Mouse (Mus musculus): Measurements from ENCODE around the gene Ntng1. TPM values are rescaled to one million over a fixed set of nuclear protein-coding genes. Genes with fewer than 3 reads are reported as not detected.

Gene Ntng1
- polyA plus RNA-seq, 2 experiments = 5.7 to 7.4 TPM

DNA sequence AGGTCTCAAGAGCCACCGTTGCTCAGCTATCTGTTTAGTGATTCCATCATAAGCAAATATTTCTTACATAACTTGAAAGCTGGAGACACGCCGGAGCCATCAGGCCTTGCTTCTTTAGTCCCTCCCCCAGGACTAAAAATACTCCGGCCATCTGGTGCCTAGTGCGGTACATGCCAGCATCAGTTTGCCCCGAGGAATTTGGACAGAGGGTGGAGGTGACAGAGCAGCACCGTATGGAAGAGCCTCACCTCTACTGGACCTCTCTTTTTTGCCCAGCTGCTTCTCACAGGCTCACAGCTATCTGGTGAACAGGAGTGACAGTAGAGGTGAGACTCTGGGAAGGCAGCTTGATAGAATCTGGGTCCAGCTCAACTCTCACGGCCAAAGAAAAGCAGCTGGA, 211.6 kb downstream of the Ntng1 start:
- DNase-seq (ENCODE audit: low spot score) (no peak), ATAC-seq (ENCODE audit: low FRiP score, low read depth) (no peak)
- no peaks in the 10 kb centered on the region for H3K27me3 ChIP-seq (ENCODE audit: control insufficient read depth, insufficient read depth, low read length)

DNA sequence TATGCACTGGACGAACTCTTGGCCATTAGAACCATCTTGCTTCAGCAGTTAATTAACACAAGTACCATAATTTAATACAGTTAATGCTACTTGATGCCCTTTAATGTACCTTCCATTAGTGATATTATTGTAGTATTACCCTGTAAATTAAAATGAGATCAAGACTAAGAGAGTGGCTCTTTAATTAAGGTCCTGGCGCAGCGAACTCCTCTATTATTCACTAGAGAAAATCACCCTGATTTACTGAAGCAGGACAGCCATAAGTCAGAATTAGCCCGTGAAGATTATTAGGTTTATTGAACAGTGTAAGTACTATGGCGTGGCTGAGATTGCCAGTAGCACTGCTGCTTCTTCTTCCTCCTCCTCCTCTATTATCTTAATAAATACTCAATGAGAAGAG, 212.8 kb downstream of the Ntng1 start:
- no peak overlapping the region for H3K9ac ChIP-seq (ENCODE audit: low read depth, low read length, severe bottlenecking)
- H3K27me3 ChIP-seq (ENCODE audit: control insufficient read depth, insufficient read depth, low read length) = no peaks in the 10 kb centered on the region
- no peak for TF ChIP-seq POLR2A (IDR thresholded peaks at IDR 0.05; ENCODE audit: borderline replicate concordance, extremely low read depth, insufficient read depth, insufficient read length)
- no peak overlapping the region for H3K27ac ChIP-seq (replicated peaks; ENCODE audit: low read depth, low read length)
- WGBS = 60% methylated on average over 5 of the region's 5 CpGs
- DNase-seq (ENCODE audit: low spot score) (no peak), ATAC-seq (ENCODE audit: low FRiP score, low read depth) (no peak)
- H3K4me1 ChIP-seq (ENCODE audit: control insufficient read depth, insufficient read depth, low read length) = peaks cover 5% of the 10 kb centered on the region; the same call in 1 of the 2 replicates
- no peak overlapping the region for H3K4me2 ChIP-seq (replicated peaks; ENCODE audit: low read depth, low read length, severe bottlenecking)
- H3K36me3 ChIP-seq (ENCODE audit: control insufficient read depth, insufficient read depth, low read length) = no peaks in the 10 kb centered on the region
- no peaks in the 10 kb centered on the region for H3K9me3 ChIP-seq (ENCODE audit: control insufficient read depth, low read length)
- no peak overlapping the region for H3K4me3 ChIP-seq (replicated peaks; ENCODE audit: low read length)

More for the DNA sequence above, 211.6 kb downstream of the Ntng1 start:
- Histone ChIP-seq H3K4me1 (ENCODE audit: control insufficient read depth, insufficient read depth, low read length) (peaks cover 14% of the 10 kb centered on the region), H3K4me3 (replicated peaks; ENCODE audit: low read length) (no peak overlapping the region), H3K9ac (ENCODE audit: low read depth, low read length, severe bottlenecking) (no peak overlapping the region), H3K36me3 (ENCODE audit: control insufficient read depth, insufficient read depth, low read length) (no peaks in the 10 kb centered on the region), H3K27ac (replicated peaks; ENCODE audit: low read depth, low read length) (no peak overlapping the region), H3K4me2 (replicated peaks; ENCODE audit: low read depth, low read length, severe bottlenecking) (no peak overlapping the region), H3K9me3 (ENCODE audit: control insufficient read depth, low read length) (no peaks in the 10 kb centered on the region)
- no peak for TF ChIP-seq POLR2A (IDR thresholded peaks at IDR 0.05; ENCODE audit: borderline replicate concordance, extremely low read depth, insufficient read depth, insufficient read length)
- 74% methylated on average over 8 of the region's 8 CpGs for WGBS

DNA sequence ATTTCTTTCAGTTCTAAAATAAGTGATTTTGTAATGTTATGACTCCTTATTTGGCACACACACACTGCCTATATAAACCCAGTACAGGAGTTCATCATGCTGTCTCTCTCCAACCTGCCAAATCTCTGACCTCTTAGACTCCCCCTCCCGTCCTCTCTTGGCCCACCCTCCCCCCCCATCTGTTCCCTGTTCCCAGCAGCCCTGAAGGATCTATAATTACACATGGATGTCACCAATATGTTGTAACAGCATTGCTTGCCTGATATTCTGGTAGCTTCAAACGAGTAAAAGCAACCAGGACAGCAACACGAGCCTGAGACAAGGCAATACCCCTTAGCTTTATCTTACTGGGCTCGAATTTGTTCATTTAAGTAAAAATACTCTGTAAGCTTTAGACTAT, 220.0 kb downstream of the Ntng1 start:
- H3K4me1 ChIP-seq (ENCODE audit: control insufficient read depth, insufficient read depth, low read length) = 0 out of 2 replicates have a peak, but pooled peaks cover 4% of the 10 kb centered on the region
- H3K27ac ChIP-seq (replicated peaks; ENCODE audit: low read depth, low read length) = no peak overlapping the region
- no peak overlapping the region for H3K9ac ChIP-seq (ENCODE audit: low read depth, low read length, severe bottlenecking)
- DNase-seq (ENCODE audit: low spot score) (no peak), ATAC-seq (ENCODE audit: low FRiP score, low read depth) (no peak)
- H3K9me3 ChIP-seq (ENCODE audit: control insufficient read depth, low read length) = no peaks in the 10 kb centered on the region
- WGBS = 72% methylated on average over 4 of the region's 4 CpGs
- H3K27me3 ChIP-seq (ENCODE audit: control insufficient read depth, insufficient read depth, low read length) = no peaks in the 10 kb centered on the region
- H3K4me2 ChIP-seq (replicated peaks; ENCODE audit: low read depth, low read length, severe bottlenecking) = no peak overlapping the region
- H3K4me3 ChIP-seq (replicated peaks; ENCODE audit: low read length) = no peak overlapping the region
- no peak for TF ChIP-seq POLR2A (IDR thresholded peaks at IDR 0.05; ENCODE audit: borderline replicate concordance, extremely low read depth, insufficient read depth, insufficient read length)
- no peaks in the 10 kb centered on the region for H3K36me3 ChIP-seq (ENCODE audit: control insufficient read depth, insufficient read depth, low read length)

DNA sequence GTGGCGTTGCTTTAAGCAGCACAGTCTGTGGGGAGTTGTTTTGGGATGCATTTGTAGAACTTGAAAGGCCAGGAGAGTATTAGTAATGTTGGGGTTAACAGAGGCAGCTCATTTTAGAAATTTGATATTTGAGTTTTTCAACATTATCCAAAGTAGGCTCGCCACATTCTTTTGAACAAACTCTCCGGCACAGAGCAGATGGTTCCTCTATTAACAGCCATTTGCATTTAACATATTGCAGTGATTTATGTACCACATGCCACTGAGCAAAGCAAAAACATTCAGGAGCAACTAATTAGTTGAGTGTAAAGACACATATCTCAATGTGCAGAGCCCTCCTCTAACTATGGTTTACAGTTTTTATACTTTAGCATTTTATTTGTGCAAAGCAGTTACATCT, 224.8 kb downstream of the Ntng1 start:
- H3K9ac ChIP-seq (ENCODE audit: low read depth, low read length, severe bottlenecking) = no peak overlapping the region
- ATAC-seq (ENCODE audit: low FRiP score, low read depth) (no peak), DNase-seq (ENCODE audit: low spot score) (no peak)

DNA sequence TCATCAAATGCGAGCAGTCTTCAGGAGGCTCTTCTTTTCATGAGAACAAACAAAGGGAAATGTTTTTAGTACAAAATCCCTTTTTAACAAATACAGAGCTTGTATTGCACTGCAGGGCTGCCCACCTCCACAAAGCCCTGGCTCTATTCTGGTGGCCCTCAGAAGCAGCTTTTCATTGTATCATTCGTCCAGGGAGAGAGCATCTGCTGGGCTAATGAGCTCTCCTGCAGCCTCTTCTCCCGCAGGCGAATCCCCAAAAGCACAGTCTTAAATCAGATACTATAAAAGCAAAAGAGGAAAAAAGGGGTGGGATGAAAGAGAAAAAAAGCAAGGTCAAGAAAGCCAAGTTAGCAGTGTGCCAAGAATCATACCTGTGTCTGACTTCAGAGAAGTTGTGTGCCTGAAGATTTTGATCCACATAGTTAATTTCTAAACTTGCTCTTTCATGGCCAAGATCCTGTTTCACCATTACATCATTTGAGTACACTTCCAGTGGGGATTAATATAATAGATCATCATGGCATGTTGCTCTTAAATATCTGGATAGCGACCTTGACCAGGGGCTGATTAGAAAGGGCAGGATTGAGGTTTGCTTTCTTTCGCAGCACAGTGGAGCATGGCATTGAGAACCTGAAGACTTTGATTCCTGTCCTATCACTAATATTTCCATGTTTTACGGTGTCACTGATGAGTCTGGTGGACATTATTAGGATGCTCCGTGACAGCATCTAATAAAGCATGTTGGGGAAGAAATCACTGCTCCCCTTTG, 225.7 kb downstream of the Ntng1 start:
- H3K4me3 ChIP-seq (replicated peaks; ENCODE audit: low read length) = no peak overlapping the region
- WGBS = 55% methylated on average over 8 of the region's 8 CpGs
- no peaks in the 10 kb centered on the region for H3K36me3 ChIP-seq (ENCODE audit: control insufficient read depth, insufficient read depth, low read length)
- H3K4me1 ChIP-seq (ENCODE audit: control insufficient read depth, insufficient read depth, low read length) = 0 out of 2 replicates have a peak, but pooled peaks cover 7% of the 10 kb centered on the region
- no peak overlapping the region for H3K4me2 ChIP-seq (replicated peaks; ENCODE audit: low read depth, low read length, severe bottlenecking)
- no peaks in the 10 kb centered on the region for H3K27me3 ChIP-seq (ENCODE audit: control insufficient read depth, insufficient read depth, low read length)
- no peaks in the 10 kb centered on the region for H3K9me3 ChIP-seq (ENCODE audit: control insufficient read depth, low read length)
- ATAC-seq (ENCODE audit: low FRiP score, low read depth) (no peak), DNase-seq (ENCODE audit: low spot score) (no peak)
- TF ChIP-seq POLR2A (IDR thresholded peaks at IDR 0.05; ENCODE audit: borderline replicate concordance, extremely low read depth, insufficient read depth, insufficient read length) = no peak
- no peak overlapping the region for H3K9ac ChIP-seq (ENCODE audit: low read depth, low read length, severe bottlenecking)
- no peak overlapping the region for H3K27ac ChIP-seq (replicated peaks; ENCODE audit: low read depth, low read length)

More for the DNA sequence above, 224.8 kb downstream of the Ntng1 start:
- Histone ChIP-seq H3K9me3 (ENCODE audit: control insufficient read depth, low read length) (no peaks in the 10 kb centered on the region), H3K36me3 (ENCODE audit: control insufficient read depth, insufficient read depth, low read length) (no peaks in the 10 kb centered on the region), H3K27ac (replicated peaks; ENCODE audit: low read depth, low read length) (no peak overlapping the region), H3K4me3 (replicated peaks; ENCODE audit: low read length) (no peak overlapping the region), H3K4me2 (replicated peaks; ENCODE audit: low read depth, low read length, severe bottlenecking) (no peak overlapping the region), H3K27me3 (ENCODE audit: control insufficient read depth, insufficient read depth, low read length) (no peaks in the 10 kb centered on the region), H3K4me1 (ENCODE audit: control insufficient read depth, insufficient read depth, low read length) (0 out of 2 replicates have a peak, but pooled peaks cover 7% of the 10 kb centered on the region)
- no peak for TF ChIP-seq POLR2A (IDR thresholded peaks at IDR 0.05; ENCODE audit: borderline replicate concordance, extremely low read depth, insufficient read depth, insufficient read length)
- 29% methylated on average over 3 of the region's 3 CpGs for WGBS
